Mouse (Mus musculus) adrenal gland, postnatal 25 days (tissue): ENCODE measurements around the gene 1600014C10Rik. TPM values are rescaled to one million over a fixed set of nuclear protein-coding genes. Genes with fewer than 3 reads are reported as not detected.

Source experiments
- total RNA-seq: library from RNA; stranded (reverse); gene quantifications from 2 replicates; pipeline ENCODE4 v1.2.3, GENCODE M21; 2021

Gene 1600014C10Rik
- total RNA-seq, 1 experiment from 2014 or later = 39.9 TPM

Other genes starting within 250 kb of the 1600014C10Rik start
- gene Uri1, start 159.7 kb upstream of the 1600014C10Rik start, total RNA-seq = 49.6 and 52.6 TPM in 2 replicates
- gene Ccne1, start 75.7 kb upstream of the 1600014C10Rik start, total RNA-seq = 4.3 and 8.5 TPM in 2 replicates
- 1.9 and 2.2 TPM in 2 replicates for gene Plekhf1, start 44.8 kb downstream of the 1600014C10Rik start, total RNA-seq
- 45.8 and 60.1 TPM in 2 replicates for gene Pop4, start 88.2 kb downstream of the 1600014C10Rik start, total RNA-seq